Mouse (Mus musculus): ENCODE data around the gene Pole3. TPM values are rescaled to one million over a fixed set of nuclear protein-coding genes. Genes with fewer than 3 reads are reported as not detected.
"Not testable (repeated sequence)": the region's sequence is repeated elsewhere in the genome, so short reads cannot be mapped to it uniquely, and the experiment has no call there.

The Pole3 gene
- total RNA-seq, 2 experiments from 2014 or later = 28.2 to 31.1 TPM

GRCm38 (mm10) chr4:62487172-62487571, 37.7 kb downstream of the Pole3 start:
- no peak for DNase-seq

- DNase-seq = no peak
Measured at GRCm38 (mm10) chr4:62486162-62486696, 38.6 kb downstream of the Pole3 start.

- DNase-seq = no peak
Measured at GRCm38 (mm10) chr4:62485450-62486161, 39.3 kb downstream of the Pole3 start.

GRCm38 (mm10) chr4:62484928-62485327, 39.9 kb downstream of the Pole3 start:
- no peak for DNase-seq

GRCm38 (mm10) chr4:62480709-62481605, 43.9 kb downstream of the Pole3 start:
- DNase-seq = no peak

GRCm38 (mm10) chr4:62479937-62480708, 44.7 kb downstream of the Pole3 start, which contains the start of gene Bspry:
TSS of gene Bspry (plus strand) at chr4:62480053.
- no peak for DNase-seq

- not testable (repeated sequence) for DNase-seq
Measured at GRCm38 (mm10) chr4:62479593-62479936, 45.3 kb downstream of the Pole3 start.

GRCm38 (mm10) chr4:62477542-62478244, 47.2 kb downstream of the Pole3 start:
- no peak for DNase-seq

- DNase-seq = no peak
Measured at GRCm38 (mm10) chr4:62475793-62476192, 49.1 kb downstream of the Pole3 start.

GRCm38 (mm10) chr4:62475131-62475530, 49.7 kb downstream of the Pole3 start:
- DNase-seq = no peak

Other genes starting within 250 kb of the Pole3 start
- gene Fkbp15, start 164.5 kb downstream of the Pole3 start, total RNA-seq (2021) = 10 to 100 TPM; 26.5 to 28.1 TPM
- 10 to 100 TPM; 31.5 to 34.7 TPM for gene Slc31a1, start 164.3 kb downstream of the Pole3 start, total RNA-seq (2021)
- 10 to 100 TPM; 58.0 to 61.1 TPM for gene Cdc26, start 116.4 kb downstream of the Pole3 start, total RNA-seq (2021)
- 10 to 100 TPM; 12.5 to 14.2 TPM for gene Prpf4, start 116.3 kb downstream of the Pole3 start, total RNA-seq (2021)
- not detected for gene Rnf183, start 89.8 kb downstream of the Pole3 start, total RNA-seq (2021)
- 1 to 10 TPM in 1 of 2 experiments, under 1 TPM in 1; 0.86 to 1.4 TPM for gene Wdr31, start 54.2 kb downstream of the Pole3 start, total RNA-seq (2021)
- not detected for gene Bspry, start 45.0 kb downstream of the Pole3 start, total RNA-seq (2021)
- gene Hdhd3, start 21.6 kb downstream of the Pole3 start, total RNA-seq (2021) = 1 to 10 TPM; 6.3 to 6.9 TPM
- 10 to 100 TPM; 63.8 to 69.8 TPM for gene Alad, start 5.2 kb downstream of the Pole3 start, total RNA-seq (2021)
- under 1 TPM; 0.19 to 0.25 TPM for gene 4933430I17Rik, start 301 bp upstream of the Pole3 start, total RNA-seq (2021)
- 10 to 100 TPM; 64.1 to 69.4 TPM for gene Rgs3, start 34.8 kb upstream of the Pole3 start, total RNA-seq (2021)

Data from heart, postnatal 4 days (tissue).